Mouse (Mus musculus) liver, embryonic 14.5 days (tissue): ENCODE data around the gene Fam89b. TPM values are rescaled to one million over a fixed set of nuclear protein-coding genes. Genes with fewer than 3 reads are reported as not detected.

ENCODE experiments used
- ATAC-seq: fragments of 200-750 bp; cut with Nextera tagmentation; 2 replicates; pipeline ENCODE4 v1.8.0; 2017; ENCODE audit warnings: moderate number of reproducible peaks, mild to moderate bottlenecking, moderate library complexity; ENCODE audit not compliant: insufficient read depth
- DNase-seq, 3 experiments: peaks; one replicate each; pipeline ENCODE4 v3.0.0-alpha.2; 2012 to 2013; ENCODE audit warnings: low read depth in 3 of 3, low spot score in 3 of 3
- H3K27ac ChIP-seq: fragments of 300-500 bp; sonication (generic); 2 replicates; pipeline ENCODE4 v1.5.1; 2014; ENCODE audit warnings: moderate library complexity, mild to moderate bottlenecking, control low read depth, inconsistent platforms
- H3K27me3 ChIP-seq: fragments of 300-500 bp; sonication (generic); 2 replicates; pipeline ENCODE4 v1.6.1; 2014; ENCODE audit warnings: mild to moderate bottlenecking, low read length, moderate library complexity; ENCODE audit not compliant: control insufficient read depth, insufficient read depth
- H3K36me3 ChIP-seq: fragments of 300-500 bp; sonication (generic); replicated peaks from 2 replicates; pipeline ENCODE4 v1.6.1; 2014; ENCODE audit warnings: low read depth; ENCODE audit not compliant: control insufficient read depth, insufficient read depth
- H3K4me1 ChIP-seq, 2 experiments: fragments of 200-500 bp in 1 of 2; fragments of 300-500 bp in 1 of 2; sonication (generic) in 1 of 2; replicated peaks; 2 replicates each; pipeline ENCODE4 v1.6.1; 2012 to 2014; ENCODE audit warnings: antibody characterized with exemption in 1 of 2, inconsistent platforms in 1 of 2, low read length in 1 of 2; ENCODE audit not compliant: control insufficient read depth in 2 of 2, insufficient read depth in 2 of 2
- H3K4me2 ChIP-seq: fragments of 300-500 bp; sonication (generic); 2 replicates; pipeline ENCODE4 v1.6.1; 2014; ENCODE audit warnings: low read depth, mild to moderate bottlenecking, control low read depth, moderate library complexity
- H3K4me3 ChIP-seq, 2 experiments: fragments of 200-500 bp in 1 of 2; fragments of 300-500 bp in 1 of 2; sonication (generic) in 1 of 2; 2 replicates each; pipeline ENCODE4 v1.5.1; 2012 to 2014; ENCODE audit warnings: low read depth in 2 of 2, low read length in 2 of 2, mild to moderate bottlenecking in 2 of 2, control low read depth in 1 of 2, inconsistent platforms in 1 of 2, moderate library complexity in 1 of 2; ENCODE audit not compliant: insufficient read depth in 1 of 2
- H3K9ac ChIP-seq: fragments of 300-500 bp; sonication (generic); replicated peaks from 2 replicates; pipeline ENCODE4 v1.6.1; 2014; ENCODE audit warnings: mild to moderate bottlenecking, control low read depth, moderate library complexity
- H3K9me3 ChIP-seq: fragments of 300-500 bp; sonication (generic); 2 replicates; pipeline ENCODE4 v1.6.1; 2016; ENCODE audit warnings: low read length, mixed read lengths; ENCODE audit not compliant: control insufficient read depth
- CTCF ChIP-seq: IDR thresholded peaks from 2 replicates; pipeline ENCODE4 v1.5.1; 2016; ENCODE audit warnings: antibody characterized with exemption, low read depth, control low read depth
- EP300 ChIP-seq: IDR thresholded peaks from 2 replicates; pipeline ENCODE4 v1.6.1; 2016; ENCODE audit warnings: antibody characterized with exemption, low read depth
- WGBS: fragments of 180-500 bp; shearing (Covaris S2); extraction: QIAGEN DNeasy Blood & Tissue Kit; methylation state at CpG from one replicate; pipeline ENCODE4 v1.1.7; 2014; ENCODE audit not compliant: insufficient replicate concordance; 5-methylcytosine and 5-hydroxymethylcytosine counted together
- polyA plus RNA-seq, 2 experiments: library from polyadenylated mRNA; depleted of rRNA in 1 of 2; stranded (reverse) in 1 of 2; unstranded in 1 of 2; fragments of >200 nt; fragmentation: Nextera tagmentation in 1 of 2; extraction: Ambion mirVana in 1 of 2; gene quantifications; 2 replicates each; pipeline versions ENCODE4 v1.2.1 to v1.2.3; 2012 to 2014

The Fam89b gene
- polyA plus RNA-seq, 2 experiments = 41.0 to 44.0 TPM

GRCm38 (mm10) chr19:5686437-5686836, 43.0 kb downstream of the Fam89b start:
- 48% methylated on average over 13 of the region's 13 CpGs for WGBS
- no peak for DNase-seq
- TF ChIP-seq EP300 = no peak
- no peak for TF ChIP-seq CTCF
- peak overlapping the region; percentile 60 for H3K9ac ChIP-seq
- H3K4me1 ChIP-seq = peaks cover 15 to 17% of the 10 kb centered on the region in 2 experiments
- no peaks in the 10 kb centered on the region for H3K9me3 ChIP-seq
- H3K27ac ChIP-seq = peak overlapping the region; percentile 58
- peaks cover 44% of the 10 kb centered on the region for H3K36me3 ChIP-seq
- peak overlapping the region; percentile 100 for H3K4me2 ChIP-seq
- peak overlapping the region; percentile 29 to 30 for H3K4me3 ChIP-seq
- no peak for ATAC-seq
- no peaks in the 10 kb centered on the region for H3K27me3 ChIP-seq

- ATAC-seq (no peak), DNase-seq (no peak)
- Histone ChIP-seq H3K36me3 (peaks cover 44% of the 10 kb centered on the region), H3K4me3 (peak overlapping the region in 1 of 2 experiments; percentile 30; a peak in 1 of 4 replicates), H3K4me1 (peaks cover 12 to 15% of the 10 kb centered on the region in 2 experiments), H3K27me3 (no peaks in the 10 kb centered on the region), H3K4me2 (peak overlapping the region; percentile 100), H3K27ac (peak overlapping the region; percentile 58), H3K9ac (peak overlapping the region; percentile 60), H3K9me3 (no peaks in the 10 kb centered on the region)
- WGBS = 83% methylated on average over 11 of the region's 11 CpGs
- TF ChIP-seq CTCF = no peak
Observed at GRCm38 (mm10) chr19:5685861-5686260, 43.6 kb downstream of the Fam89b start.

GRCm38 (mm10) chr19:5685431-5685830, 44.0 kb downstream of the Fam89b start:
- H3K27ac ChIP-seq = no peak overlapping the region
- H3K9ac ChIP-seq = no peak overlapping the region
- H3K4me3 ChIP-seq = no peak overlapping the region
- H3K4me1 ChIP-seq = peaks cover 12% of the 10 kb centered on the region in 2 experiments
- 91% methylated on average over 19 of the region's 19 CpGs for whole genome bisulfite sequencing
- ATAC-seq = no peak
- H3K9me3 ChIP-seq = no peaks in the 10 kb centered on the region
- peaks cover 43% of the 10 kb centered on the region for H3K36me3 ChIP-seq
- no peak for DNase-seq
- no peaks in the 10 kb centered on the region for H3K27me3 ChIP-seq
- TF ChIP-seq CTCF = no peak
- no peak for TF ChIP-seq EP300
- H3K4me2 ChIP-seq = no peak overlapping the region

GRCm38 (mm10) chr19:5684985-5685384, 44.5 kb downstream of the Fam89b start:
- Histone ChIP-seq H3K4me2 (no peak overlapping the region), H3K27me3 (no peaks in the 10 kb centered on the region), H3K4me1 (peaks cover 9 to 12% of the 10 kb centered on the region in 2 experiments), H3K9me3 (no peaks in the 10 kb centered on the region), H3K36me3 (peaks cover 46% of the 10 kb centered on the region), H3K27ac (no peak overlapping the region), H3K9ac (no peak overlapping the region), H3K4me3 (no peak overlapping the region)
- DNase-seq (no peak), ATAC-seq (no peak)
- no peak for TF ChIP-seq EP300
- no peak for TF ChIP-seq CTCF
- 90% methylated on average over 13 of the region's 13 CpGs for WGBS

GRCm38 (mm10) chr19:5684236-5684635, 45.2 kb downstream of the Fam89b start:
- H3K27ac ChIP-seq = no peak overlapping the region
- H3K4me1 ChIP-seq = peaks cover 9 to 12% of the 10 kb centered on the region in 2 experiments
- TF ChIP-seq CTCF = no peak
- TF ChIP-seq EP300 = no peak
- no peak overlapping the region for H3K4me3 ChIP-seq
- H3K27me3 ChIP-seq = no peaks in the 10 kb centered on the region
- no peaks in the 10 kb centered on the region for H3K9me3 ChIP-seq
- WGBS = 89% methylated on average over 12 of the region's 12 CpGs
- DNase-seq (no peak), ATAC-seq (no peak)
- H3K4me2 ChIP-seq = no peak overlapping the region
- H3K9ac ChIP-seq = no peak overlapping the region
- peaks cover 53% of the 10 kb centered on the region for H3K36me3 ChIP-seq
